Comparison of ENCODE assay signal across 31 mouse cellular contexts in the genomic region with DNA sequence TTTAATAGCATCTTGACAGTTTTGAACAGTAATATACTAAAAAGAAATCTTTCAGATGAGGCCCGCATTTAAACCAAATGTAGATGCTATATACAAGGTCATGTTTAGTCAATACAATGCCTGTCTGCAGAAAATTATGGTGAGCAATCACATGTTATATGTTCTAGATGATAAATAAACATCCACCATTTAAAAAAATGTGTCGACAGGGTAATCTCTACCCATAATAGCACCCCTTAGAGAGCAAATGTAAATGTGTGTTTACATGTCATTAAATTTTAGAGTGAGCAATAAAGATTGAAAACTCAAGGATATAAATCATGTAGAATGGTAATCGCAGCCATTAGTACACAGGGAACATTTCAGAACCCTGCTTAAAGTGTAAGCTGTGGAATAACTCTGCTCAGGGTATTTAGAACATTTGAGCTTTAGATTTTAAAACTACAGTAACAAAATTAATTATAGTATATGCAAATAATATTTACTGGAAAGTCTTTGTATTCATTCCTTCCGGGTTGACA. TPM values are rescaled to one million over a fixed set of nuclear protein-coding genes. Genes with fewer than 3 reads are reported as not detected.
"Had no signal": no experiment of that assay in that cellular context is flagged by ENCODE, and none has a peak within 500 bp of the region (broad histone marks: within the 10 kb centered on the region; RNA-seq: fewer than 3 reads in every experiment).

No protein-coding gene starts in this region.

- H3K4me3 ChIP-seq: gastrocnemius, adult 2 months; heart, embryonic 10.5 days; heart, embryonic 12.5 days; hindbrain, embryonic 10.5 days; hindbrain, embryonic 12.5 days; intestine, embryonic 15.5 days; layer of hippocampus, adult 2 months; left cerebral cortex, adult 2 months; limb, embryonic 12.5 days had no signal

- H3K36me3 ChIP-seq: heart, embryonic 10.5 days; heart, embryonic 12.5 days; hindbrain, embryonic 10.5 days; hindbrain, embryonic 12.5 days; intestine, embryonic 15.5 days; limb, embryonic 12.5 days had no signal

- ATAC-seq: forebrain, embryonic 16.5 days; hindbrain, postnatal 0 days; inflammation-experienced regulatory T-cells, adult 6 months; intestine, embryonic 15.5 days; intestine, postnatal 0 days had no signal

- DNase-seq: gastrocnemius, adult 2 months; gastrocnemius, postnatal 10 days; gastrocnemius, postnatal 25 days; heart, adult 18-20 months; heart, postnatal 10 days; heart, postnatal 4 days; kidney, adult 18-20 months; kidney, adult 8-10 months; kidney, postnatal 10 days; kidney, postnatal 25 days; kidney, postnatal 4 days; liver had no signal

- H3K9me3 ChIP-seq: heart, embryonic 10.5 days; heart, embryonic 12.5 days; hindbrain, embryonic 10.5 days; hindbrain, embryonic 12.5 days; intestine, embryonic 15.5 days; limb, embryonic 12.5 days had no signal

- H3K4me2 ChIP-seq: heart, embryonic 12.5 days; hindbrain, embryonic 12.5 days; hindbrain, embryonic 14.5 days; intestine, embryonic 15.5 days; limb, embryonic 12.5 days had no signal

- H3K27me3 ChIP-seq: heart, embryonic 12.5 days; hindbrain, embryonic 12.5 days; intestine, embryonic 15.5 days; limb, embryonic 12.5 days had no signal

- H3K9ac ChIP-seq: heart, embryonic 12.5 days; hindbrain, embryonic 12.5 days; hindbrain, embryonic 14.5 days; intestine, embryonic 15.5 days; limb, embryonic 12.5 days had no signal

- H3K27ac ChIP-seq: gastrocnemius, adult 2 months; heart, embryonic 10.5 days; hindbrain, embryonic 10.5 days; hindbrain, embryonic 12.5 days; hindbrain, embryonic 14.5 days; hindbrain, postnatal 0 days; intestine, embryonic 15.5 days; layer of hippocampus, adult 2 months; left cerebral cortex, adult 2 months; limb, embryonic 12.5 days had no signal

- H3K4me1 ChIP-seq: heart, embryonic 10.5 days; heart, embryonic 12.5 days; hindbrain, embryonic 10.5 days; hindbrain, embryonic 12.5 days; intestine, embryonic 15.5 days; limb, embryonic 12.5 days had no signal

RNA-seq across cellular contexts. Expression of gene Krtap19-1, which starts 4.3 kb away (rescaled TPM):
- polyA plus RNA-seq: forebrain, embryonic 16.5 days; frontal cortex, adult 2 months; heart, embryonic 10.5 days; heart, embryonic 12.5 days; heart, embryonic 14.5 days; heart, embryonic 16.5 days; hindbrain, embryonic 10.5 days; hindbrain, embryonic 12.5 days; hindbrain, embryonic 14.5 days; hindbrain, postnatal 0 days; inflammation-experienced regulatory T-cells, adult 6 months; intestine, embryonic 15.5 days; intestine, postnatal 0 days; kidney, embryonic 14.5 days; kidney, embryonic 16.5 days; limb, embryonic 12.5 days; limb, embryonic 14.5 days had no signal

RNA-seq across cellular contexts. Expression of gene Krtap19-2, which starts 9.1 kb away (rescaled TPM):
- polyA plus RNA-seq: forebrain, embryonic 16.5 days; frontal cortex, adult 2 months; heart, embryonic 10.5 days; heart, embryonic 12.5 days; heart, embryonic 14.5 days; heart, embryonic 16.5 days; hindbrain, embryonic 10.5 days; hindbrain, embryonic 12.5 days; hindbrain, embryonic 14.5 days; hindbrain, postnatal 0 days; inflammation-experienced regulatory T-cells, adult 6 months; intestine, embryonic 15.5 days; intestine, postnatal 0 days; kidney, embryonic 14.5 days; kidney, embryonic 16.5 days; limb, embryonic 12.5 days; limb, embryonic 14.5 days had no signal

RNA-seq across cellular contexts. Expression of gene Krtap19-3, which starts 12.9 kb away (rescaled TPM):
- polyA plus RNA-seq: forebrain, embryonic 16.5 days; frontal cortex, adult 2 months; heart, embryonic 10.5 days; heart, embryonic 12.5 days; heart, embryonic 14.5 days; heart, embryonic 16.5 days; hindbrain, embryonic 10.5 days; hindbrain, embryonic 12.5 days; hindbrain, embryonic 14.5 days; hindbrain, postnatal 0 days; inflammation-experienced regulatory T-cells, adult 6 months; intestine, embryonic 15.5 days; intestine, postnatal 0 days; kidney, embryonic 14.5 days; kidney, embryonic 16.5 days; limb, embryonic 12.5 days; limb, embryonic 14.5 days had no signal

RNA-seq across cellular contexts. Expression of gene Krtap19-4, which starts 19.9 kb away (rescaled TPM):
- polyA plus RNA-seq: forebrain, embryonic 16.5 days; frontal cortex, adult 2 months; heart, embryonic 10.5 days; heart, embryonic 12.5 days; heart, embryonic 14.5 days; heart, embryonic 16.5 days; hindbrain, embryonic 10.5 days; hindbrain, embryonic 12.5 days; hindbrain, embryonic 14.5 days; hindbrain, postnatal 0 days; inflammation-experienced regulatory T-cells, adult 6 months; intestine, embryonic 15.5 days; intestine, postnatal 0 days; kidney, embryonic 14.5 days; kidney, embryonic 16.5 days; limb, embryonic 12.5 days; limb, embryonic 14.5 days had no signal

RNA-seq across cellular contexts. Expression of gene Krtap19-5, which starts 31.3 kb away (rescaled TPM):
- polyA plus RNA-seq: forebrain, embryonic 16.5 days; frontal cortex, adult 2 months; heart, embryonic 10.5 days; heart, embryonic 12.5 days; heart, embryonic 14.5 days; heart, embryonic 16.5 days; hindbrain, embryonic 10.5 days; hindbrain, embryonic 12.5 days; hindbrain, embryonic 14.5 days; hindbrain, postnatal 0 days; inflammation-experienced regulatory T-cells, adult 6 months; intestine, embryonic 15.5 days; intestine, postnatal 0 days; kidney, embryonic 14.5 days; kidney, embryonic 16.5 days; limb, embryonic 12.5 days; limb, embryonic 14.5 days had no signal
